Mouse (Mus musculus) myocyte (in vitro differentiated cells): ENCODE results near the gene Dnase2b.

Source experiments
- CEBPB ChIP-seq: IDR thresholded peaks from 2 replicates; pipeline ENCODE4 v1.6.1; 2011; ENCODE audit warnings: mild to moderate bottlenecking, moderate library complexity; ENCODE audit not compliant: poor library complexity, insufficient read depth, severe bottlenecking
- E2F4 ChIP-seq: IDR thresholded peaks from one replicate; pipeline ENCODE4 v1.6.1; 2011; ENCODE audit warnings: mild to moderate bottlenecking, control low read depth, moderate library complexity; ENCODE audit not compliant: insufficient read depth
- MAX ChIP-seq: IDR thresholded peaks from one replicate; pipeline ENCODE4 v1.6.1; 2011; ENCODE audit warnings: low read depth, mild to moderate bottlenecking, control low read depth
- MYOD1 ChIP-seq, 3 experiments: IDR thresholded peaks; one replicate each; pipeline ENCODE4 v1.6.1; 2011; ENCODE audit warnings: control low read depth in 2 of 3, low read depth in 2 of 3, mild to moderate bottlenecking in 2 of 3, moderate library complexity in 1 of 3; ENCODE audit not compliant: insufficient read length in 2 of 3, control insufficient read depth in 1 of 3
- MYOG ChIP-seq, 3 experiments: IDR thresholded peaks; one replicate each; pipeline ENCODE4 v1.6.1; 2011; ENCODE audit warnings: control low read depth in 2 of 3, low read depth in 2 of 3, mild to moderate bottlenecking in 2 of 3; ENCODE audit not compliant: insufficient read length in 2 of 3, control insufficient read depth in 1 of 3, insufficient read depth in 1 of 3
- POLR2A ChIP-seq: IDR thresholded peaks from one replicate; pipeline ENCODE4 v1.6.1; 2011; ENCODE audit warnings: low read depth, mild to moderate bottlenecking, control low read depth, moderate library complexity; ENCODE audit not compliant: insufficient read length
- POLR2AphosphoS2 ChIP-seq: IDR thresholded peaks from one replicate; pipeline ENCODE4 v1.6.1; 2011; ENCODE audit warnings: low read depth, control low read depth; ENCODE audit not compliant: insufficient read length
- REST ChIP-seq: IDR thresholded peaks from one replicate; pipeline ENCODE4 v1.6.1; 2011; ENCODE audit warnings: mild to moderate bottlenecking, control low read depth, moderate library complexity; ENCODE audit not compliant: insufficient read depth, insufficient read length
- SRF ChIP-seq: IDR thresholded peaks from one replicate; pipeline ENCODE4 v1.6.1; 2011; ENCODE audit warnings: low read depth; ENCODE audit not compliant: control insufficient read depth, insufficient read length
- TCF12 ChIP-seq: IDR thresholded peaks from one replicate; pipeline ENCODE4 v1.6.1; 2011; ENCODE audit warnings: mild to moderate bottlenecking, control low read depth; ENCODE audit not compliant: poor library complexity, insufficient read depth, severe bottlenecking
- TCF3 ChIP-seq: IDR thresholded peaks from one replicate; pipeline ENCODE4 v1.6.1; 2011; ENCODE audit warnings: low read depth, control low read depth; ENCODE audit not compliant: insufficient read length
- USF1 ChIP-seq: IDR thresholded peaks from one replicate; pipeline ENCODE4 v1.6.1; 2011; ENCODE audit warnings: low read depth, mild to moderate bottlenecking, control low read depth, moderate library complexity

- TF ChIP-seq MYOG (IDR thresholded peaks at IDR 0.05; ENCODE audit: control insufficient read depth in 1 of 3, insufficient read depth in 1 of 3, insufficient read length in 2 of 3, low read depth in 2 of 3) = no peak
- no peak for TF ChIP-seq POLR2A
- TF ChIP-seq USF1 = no peak
- no peak for TF ChIP-seq POLR2AphosphoS2
- no peak for TF ChIP-seq MAX
- no peak for TF ChIP-seq TCF3
- no peak for TF ChIP-seq MYOD1 (IDR thresholded peaks at IDR 0.05; ENCODE audit: control insufficient read depth in 1 of 3, insufficient read length in 2 of 3, low read depth in 2 of 3)
- no peak for TF ChIP-seq REST
- no peak for TF ChIP-seq TCF12
- TF ChIP-seq CEBPB = no peak
- no peak for TF ChIP-seq E2F4
- TF ChIP-seq SRF = no peak
Measured at GRCm38 (mm10) chr3:146599198-146599900, 16.0 kb downstream of the Dnase2b start.
